Mouse (Mus musculus) lung, embryonic 16.5 days (tissue): ENCODE measurements at regions not wholly inside any gene's neighbourhood (a gene's known extent, or its start where the extent isn't known, plus 50 kb on each side); places are given as distances from the start of the nearest gene placed in this dataset.
"Not testable (repeated sequence)": the region's sequence is repeated elsewhere in the genome, so short reads cannot be mapped to it uniquely, and the experiment has no call there.

ENCODE experiments used
- ATAC-seq: fragments of 200-750 bp; cut with Nextera tagmentation; 2 replicates; pipeline ENCODE4 v1.8.0; 2017; ENCODE audit warnings: low read depth, mild to moderate bottlenecking, moderate library complexity
- H3K27ac ChIP-seq: fragments of 300-500 bp; sonication (generic); 2 replicates; pipeline ENCODE4 v1.5.1; 2014; ENCODE audit warnings: mild to moderate bottlenecking, control low read depth, low read length
- H3K27me3 ChIP-seq: fragments of 300-500 bp; sonication (generic); 2 replicates; pipeline ENCODE4 v1.6.1; 2014; ENCODE audit warnings: low read depth, low read length, mixed read lengths; ENCODE audit not compliant: control insufficient read depth, insufficient read depth
- H3K36me3 ChIP-seq: fragments of 300-500 bp; sonication (generic); 2 replicates; pipeline ENCODE4 v1.6.1; 2014; ENCODE audit warnings: low read length; ENCODE audit not compliant: control insufficient read depth, insufficient read depth
- H3K4me1 ChIP-seq: fragments of 300-500 bp; sonication (generic); replicated peaks from 2 replicates; pipeline ENCODE4 v1.6.1; 2014; ENCODE audit warnings: low read length, mixed read lengths; ENCODE audit not compliant: control insufficient read depth, insufficient read depth
- H3K4me2 ChIP-seq: fragments of 300-500 bp; sonication (generic); 2 replicates; pipeline ENCODE4 v1.6.1; 2014; ENCODE audit warnings: low read depth, low read length, control low read depth
- H3K4me3 ChIP-seq: fragments of 300-500 bp; sonication (generic); 2 replicates; pipeline ENCODE4 v1.5.1; 2014; ENCODE audit warnings: mild to moderate bottlenecking, low read length, control low read depth
- H3K9ac ChIP-seq: fragments of 300-500 bp; sonication (generic); 2 replicates; pipeline ENCODE4 v1.6.1; 2014; ENCODE audit warnings: low read length, control low read depth
- H3K9me3 ChIP-seq: fragments of 300-500 bp; sonication (generic); 2 replicates; pipeline ENCODE4 v1.6.1; 2016; ENCODE audit warnings: low read length; ENCODE audit not compliant: control insufficient read depth
- WGBS: fragments of 180-500 bp; shearing (Covaris S2); extraction: QIAGEN DNeasy Blood & Tissue Kit; methylation state at CpG from one replicate; pipeline ENCODE4 v1.1.7; 2014; 5-methylcytosine and 5-hydroxymethylcytosine counted together

DNA sequence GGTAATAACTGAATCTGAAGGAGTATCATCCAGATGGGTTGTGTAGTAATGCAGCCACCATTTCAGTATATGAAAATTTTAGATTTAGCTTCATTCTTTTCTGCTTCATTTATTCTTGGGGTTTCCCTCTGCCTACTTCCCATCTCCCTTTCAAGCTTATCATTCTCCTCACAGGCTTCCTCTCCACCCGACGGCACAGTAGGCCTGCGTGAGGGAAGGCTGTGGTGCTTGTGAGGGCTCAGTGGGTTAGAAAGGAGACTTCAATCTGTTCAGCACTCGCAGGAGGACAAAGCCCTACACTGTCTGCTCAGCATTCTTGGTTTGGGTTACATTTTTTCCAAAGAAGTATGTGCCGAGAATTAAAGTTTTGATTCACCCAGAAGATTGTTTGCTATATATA lies 804.2 kb upstream of the Olfr1507 start:
- WGBS: no CpG with 5 or more reads among the region's 5 CpGs
- H3K9ac ChIP-seq, H3K27ac ChIP-seq, H3K36me3 ChIP-seq, H3K4me3 ChIP-seq, H3K27me3 ChIP-seq, ATAC-seq, H3K9me3 ChIP-seq, H3K4me1 ChIP-seq, H3K4me2 ChIP-seq: not testable (repeated sequence)

DNA sequence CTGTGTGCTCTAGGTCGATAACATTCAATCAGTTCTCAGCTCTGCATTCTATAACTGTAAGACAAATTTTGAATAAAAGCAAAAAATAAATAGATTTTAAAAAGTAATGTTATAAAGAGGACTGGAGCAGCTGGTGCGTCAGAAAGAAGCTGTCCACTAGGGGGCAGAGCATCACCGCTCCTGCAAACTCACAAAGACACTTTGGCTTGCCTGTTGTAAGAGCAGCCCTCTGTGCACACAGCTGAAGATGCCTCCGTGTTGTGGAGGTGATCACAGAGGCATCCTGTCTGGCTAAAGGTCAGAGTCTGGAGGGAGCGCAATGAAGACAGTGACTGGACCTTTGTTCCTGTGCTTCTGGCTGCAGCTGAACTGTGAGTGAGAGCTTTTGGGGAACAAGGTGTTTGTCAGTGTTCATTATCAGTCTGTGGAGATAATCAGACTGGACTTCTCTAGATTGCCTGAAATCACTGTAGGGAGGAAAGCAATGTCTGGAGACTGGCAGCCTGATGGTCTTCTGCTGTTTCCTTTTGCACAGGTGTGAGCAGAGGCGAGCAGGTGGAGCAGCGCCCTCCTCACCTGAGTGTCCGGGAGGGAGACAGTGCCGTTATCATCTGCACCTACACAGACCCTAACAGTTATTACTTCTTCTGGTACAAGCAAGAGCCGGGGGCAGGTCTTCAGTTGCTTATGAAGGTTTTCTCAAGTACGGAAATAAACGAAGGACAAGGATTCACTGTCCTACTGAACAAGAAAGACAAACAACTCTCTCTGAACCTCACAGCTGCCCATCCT lies 788.0 kb upstream of the Olfr1507 start:
- not testable (repeated sequence) for ATAC-seq, H3K9me3 ChIP-seq, H3K4me1 ChIP-seq, H3K36me3 ChIP-seq, H3K4me3 ChIP-seq, H3K9ac ChIP-seq, H3K27me3 ChIP-seq, H3K27ac ChIP-seq, H3K4me2 ChIP-seq
- WGBS: no CpG with 5 or more reads among the region's 12 CpGs

DNA sequence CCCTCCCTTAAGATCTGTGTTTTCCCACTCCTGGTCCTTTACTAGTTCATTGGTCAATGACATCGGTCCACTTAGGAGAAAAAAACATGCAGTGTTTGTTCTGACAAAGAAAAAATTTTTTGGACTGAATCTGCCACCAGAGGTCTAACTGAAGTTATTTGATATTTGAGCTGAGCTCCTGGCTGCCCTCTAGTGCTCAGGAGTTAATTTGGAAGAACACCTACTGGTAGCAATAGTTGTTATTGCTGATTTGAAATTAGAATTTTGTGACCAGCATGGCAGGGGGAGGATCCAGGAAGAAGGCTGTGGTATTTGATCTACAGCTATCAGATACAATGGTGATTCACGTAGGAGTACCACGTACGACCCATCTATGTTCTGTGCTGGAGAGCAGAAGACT lies 777.7 kb upstream of the Olfr1507 start:
- 88% methylated on average over 3 of the region's 4 CpGs for WGBS
- not testable (repeated sequence) for H3K9me3 ChIP-seq, H3K36me3 ChIP-seq, H3K27ac ChIP-seq, H3K4me2 ChIP-seq, ATAC-seq, H3K4me3 ChIP-seq, H3K27me3 ChIP-seq, H3K9ac ChIP-seq, H3K4me1 ChIP-seq

DNA sequence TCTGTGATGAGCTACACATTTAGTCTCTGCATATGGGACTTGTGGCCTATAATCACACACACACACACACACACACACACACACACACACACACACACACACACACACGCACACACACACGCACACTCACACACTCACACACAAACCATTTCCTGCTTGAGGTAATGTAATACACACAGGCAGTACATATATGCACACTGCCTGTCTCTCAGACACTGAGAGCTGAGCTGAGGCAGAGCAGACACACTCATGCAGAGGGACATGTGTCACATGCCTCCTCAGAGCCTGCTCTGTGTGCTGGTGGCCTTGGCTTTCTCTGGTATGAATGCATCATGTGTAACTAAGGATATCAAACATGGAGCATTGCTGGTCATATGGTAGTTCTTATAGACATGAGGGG lies 772.1 kb upstream of the Olfr1507 start:
- not testable (repeated sequence) for H3K36me3 ChIP-seq, H3K27ac ChIP-seq, ATAC-seq, H3K9ac ChIP-seq, H3K4me2 ChIP-seq, H3K4me1 ChIP-seq, H3K9me3 ChIP-seq, H3K27me3 ChIP-seq, H3K4me3 ChIP-seq
- WGBS: no CpG with 5 or more reads among the region's 2 CpGs

DNA sequence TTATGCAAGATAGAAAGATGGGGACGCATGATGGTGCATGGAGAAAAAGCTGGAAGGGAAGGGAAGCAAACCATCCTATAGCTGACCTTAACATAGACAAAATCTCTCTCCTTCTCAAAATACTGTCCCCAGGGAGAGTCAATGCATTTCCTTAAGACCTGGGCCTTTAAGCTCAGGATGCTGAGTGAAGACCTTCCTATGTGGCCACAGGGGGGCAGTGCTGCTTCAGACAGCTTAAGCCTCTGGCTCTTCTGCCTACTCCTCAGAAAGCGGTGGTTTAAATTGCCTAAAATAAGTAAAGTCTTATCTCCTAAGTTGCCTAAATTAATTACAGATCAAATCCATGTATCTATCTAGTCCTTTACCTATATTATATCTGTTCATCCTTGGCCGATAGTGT lies 760.4 kb upstream of the Olfr1507 start:
- H3K4me2 ChIP-seq, H3K36me3 ChIP-seq, H3K4me1 ChIP-seq, ATAC-seq, H3K9me3 ChIP-seq, H3K9ac ChIP-seq, H3K4me3 ChIP-seq, H3K27me3 ChIP-seq, H3K27ac ChIP-seq: not testable (repeated sequence)
- no CpG with 5 or more reads among the region's 3 CpGs for WGBS

DNA sequence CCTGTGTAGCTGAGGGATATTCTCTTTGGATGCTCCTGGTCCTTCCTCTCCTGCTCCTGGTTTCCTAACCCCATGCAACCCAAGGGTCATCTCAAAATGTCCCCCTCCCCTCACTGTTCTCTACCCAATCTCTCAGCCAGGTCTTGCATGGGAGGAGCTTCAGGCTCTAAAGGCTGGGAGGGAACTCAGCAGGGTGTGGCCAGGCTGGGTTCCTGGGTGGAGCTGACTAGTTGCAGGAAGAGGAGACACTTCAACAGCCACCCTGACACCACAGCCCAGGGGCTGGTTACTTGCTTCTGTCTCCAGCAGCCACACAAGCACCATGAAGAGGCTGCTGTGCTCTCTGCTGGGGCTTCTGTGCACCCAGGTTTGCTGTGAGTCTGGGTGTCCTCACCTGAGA lies 757.9 kb upstream of the Olfr1507 start:
- H3K36me3 ChIP-seq, H3K9ac ChIP-seq, H3K9me3 ChIP-seq, ATAC-seq, H3K27ac ChIP-seq, H3K4me1 ChIP-seq, H3K4me3 ChIP-seq, H3K4me2 ChIP-seq, H3K27me3 ChIP-seq: not testable (repeated sequence)

DNA sequence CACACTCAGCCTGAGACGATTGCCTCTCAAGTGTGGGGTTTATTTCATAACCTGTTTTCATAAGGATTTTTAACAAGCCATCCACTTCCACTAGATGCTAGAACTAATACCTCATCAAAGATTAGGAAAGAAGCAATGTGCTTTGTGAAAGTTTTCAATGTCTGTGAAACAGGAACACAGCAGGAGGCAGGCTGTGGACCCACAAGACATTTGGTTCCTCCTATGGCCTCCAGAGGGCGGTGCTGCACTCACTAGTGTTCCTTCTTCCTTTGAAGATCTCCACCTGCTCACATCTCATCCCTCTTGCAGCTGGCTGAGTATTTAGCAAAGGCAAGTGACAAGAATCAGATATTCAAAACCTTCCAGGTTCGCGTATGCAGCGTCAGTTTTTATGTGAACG lies 735.6 kb upstream of the Olfr1507 start:
- H3K4me3 ChIP-seq, ATAC-seq, H3K36me3 ChIP-seq, H3K4me2 ChIP-seq, H3K27me3 ChIP-seq, H3K9me3 ChIP-seq, H3K9ac ChIP-seq, H3K4me1 ChIP-seq, H3K27ac ChIP-seq: not testable (repeated sequence)
- WGBS: no CpG with 5 or more reads among the region's 6 CpGs

DNA sequence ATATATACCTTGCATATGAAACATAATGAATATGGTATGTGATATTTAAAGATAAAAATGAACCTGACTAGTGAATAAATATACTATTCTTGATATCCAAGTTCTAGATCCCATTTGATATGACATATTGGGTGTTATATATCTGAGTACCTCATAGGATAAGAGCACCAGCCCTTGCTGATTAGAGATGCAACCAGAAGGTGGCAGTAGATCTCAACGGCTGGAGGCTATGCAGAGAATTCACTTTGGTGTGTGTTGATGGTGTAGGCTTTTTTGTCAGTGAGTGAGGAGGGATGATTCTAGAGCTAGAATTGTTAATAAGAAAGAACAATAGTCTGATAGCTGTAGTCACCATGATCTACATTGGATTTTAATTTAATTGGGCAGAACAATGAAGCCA lies 729.2 kb upstream of the Olfr1507 start:
- ATAC-seq, H3K27ac ChIP-seq, H3K4me1 ChIP-seq, H3K36me3 ChIP-seq, H3K27me3 ChIP-seq, H3K9ac ChIP-seq, H3K4me2 ChIP-seq, H3K4me3 ChIP-seq, H3K9me3 ChIP-seq: not testable (repeated sequence)
- no CpG with 5 or more reads among the region's 1 CpGs for WGBS

DNA sequence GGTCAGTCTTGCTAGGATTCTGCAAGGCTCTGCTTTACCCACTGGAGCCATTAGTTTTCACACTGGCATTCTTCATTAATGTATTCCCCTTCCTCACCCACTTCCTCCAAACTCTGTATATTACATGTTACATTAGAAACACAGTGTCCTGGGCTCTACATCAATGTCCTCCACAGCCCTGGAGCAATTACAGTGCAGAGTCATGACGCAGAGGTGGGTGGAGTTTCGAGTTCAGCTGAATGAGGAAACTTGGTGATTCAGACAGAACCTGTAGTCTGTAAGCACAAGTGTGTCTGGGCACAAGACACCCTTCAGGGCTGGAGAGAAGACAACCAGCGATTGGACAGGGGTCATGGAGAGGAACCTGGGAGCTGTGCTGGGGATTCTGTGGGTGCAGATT lies 715.0 kb upstream of the Olfr1507 start:
- H3K4me1 ChIP-seq, H3K9me3 ChIP-seq, H3K4me3 ChIP-seq, H3K27ac ChIP-seq, H3K4me2 ChIP-seq, H3K36me3 ChIP-seq, H3K9ac ChIP-seq, H3K27me3 ChIP-seq, ATAC-seq: not testable (repeated sequence)
- no CpG with 5 or more reads among the region's 3 CpGs for WGBS

DNA sequence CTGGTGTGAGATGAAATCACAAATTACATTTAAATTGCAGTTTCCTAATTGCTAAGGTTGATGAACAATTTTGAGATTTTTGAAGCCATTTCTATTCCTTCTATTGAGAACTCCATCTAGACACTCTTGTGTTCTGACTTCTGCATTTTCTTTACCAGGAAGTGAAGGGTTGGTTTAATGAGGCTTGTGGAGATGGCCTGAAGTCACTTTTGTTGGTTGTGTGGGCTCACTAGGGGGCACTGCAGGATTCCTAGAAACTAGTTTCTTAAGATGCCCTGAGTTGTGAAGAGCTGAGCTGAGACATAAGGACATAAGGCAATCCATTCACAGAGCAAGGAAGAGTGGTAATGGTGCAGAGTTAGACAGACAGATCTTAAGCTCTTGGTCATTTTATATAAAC lies 713.7 kb upstream of the Olfr1507 start:
- not testable (repeated sequence) for H3K27ac ChIP-seq, H3K4me3 ChIP-seq, H3K4me2 ChIP-seq, H3K9me3 ChIP-seq, H3K4me1 ChIP-seq, H3K36me3 ChIP-seq, ATAC-seq, H3K9ac ChIP-seq, H3K27me3 ChIP-seq
